Mouse (Mus musculus) yolk sac, embryonic 10.5 days (tissue): Measurements from ENCODE around the gene Cdk10.
"Not testable (repeated sequence)": the region's sequence is repeated elsewhere in the genome, so short reads cannot be mapped to it uniquely, and the experiment has no call there.

Source experiments
- DNase-seq: peaks from one replicate; pipeline ENCODE4 v3.0.0-alpha.2; 2017; ENCODE audit warnings: low spot score

Gene Cdk10

GRCm38 (mm10) chr8:123224278-123225266 is at the start of gene Cdk10:
Gene Cdk10 (plus strand): TSS chr8:123224842.
- peak; percentile 90 for DNase-seq

- peak; percentile 60 for DNase-seq
These were observed 43.3 kb upstream of the Cdk10 start for GRCm38 (mm10) chr8:123181391-123181790.

- peak; percentile 67 for DNase-seq
These were observed 38.9 kb upstream of the Cdk10 start, which contains the start of gene Dpep1 for GRCm38 (mm10) chr8:123185566-123186409. Gene Dpep1 (plus strand): TSS chr8:123186242.

DNA sequence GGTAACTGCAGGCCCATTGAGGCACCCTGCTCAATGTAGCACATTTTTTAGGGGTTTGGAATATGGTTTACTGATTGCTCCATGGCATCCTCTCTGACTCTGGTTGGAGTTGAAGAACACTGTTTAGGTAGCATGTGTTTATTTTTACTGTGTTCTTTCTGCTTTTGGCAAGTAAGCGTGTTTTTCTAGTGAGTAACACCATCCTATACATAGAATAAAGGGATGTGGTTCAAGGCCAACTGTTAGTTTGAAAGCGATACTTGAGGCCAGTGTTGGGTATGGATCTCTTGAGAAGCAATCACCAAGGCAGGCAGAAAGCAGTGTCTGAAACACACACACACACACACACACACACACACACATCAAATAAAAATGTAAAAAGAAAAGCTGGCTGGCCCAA is 36.6 kb upstream of the Cdk10 start:
- DNase-seq: no peak

GRCm38 (mm10) chr8:123188841-123189240 is 35.8 kb upstream of the Cdk10 start:
- no peak for DNase-seq

DNA sequence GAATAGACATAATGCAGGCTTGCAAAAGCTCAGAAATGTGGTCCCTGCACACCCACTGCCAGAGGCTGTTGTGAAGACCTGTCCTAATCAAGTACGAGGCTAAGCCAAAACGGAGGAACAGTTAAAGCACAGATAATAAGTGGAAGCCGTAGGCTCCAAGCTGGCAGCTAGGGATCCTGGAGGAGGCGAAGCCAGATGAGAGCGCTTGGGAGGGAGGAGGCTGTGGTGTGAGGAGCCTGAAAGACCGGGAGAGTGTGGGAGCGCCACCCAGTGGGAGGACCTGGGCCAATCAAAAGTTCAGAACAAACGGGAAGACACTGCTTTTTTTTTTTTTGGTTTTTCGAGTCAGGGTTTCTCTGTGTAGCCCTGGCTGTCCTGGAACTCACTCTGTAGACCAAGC is 34.0 kb upstream of the Cdk10 start:
- DNase-seq: peak; percentile 64

DNA sequence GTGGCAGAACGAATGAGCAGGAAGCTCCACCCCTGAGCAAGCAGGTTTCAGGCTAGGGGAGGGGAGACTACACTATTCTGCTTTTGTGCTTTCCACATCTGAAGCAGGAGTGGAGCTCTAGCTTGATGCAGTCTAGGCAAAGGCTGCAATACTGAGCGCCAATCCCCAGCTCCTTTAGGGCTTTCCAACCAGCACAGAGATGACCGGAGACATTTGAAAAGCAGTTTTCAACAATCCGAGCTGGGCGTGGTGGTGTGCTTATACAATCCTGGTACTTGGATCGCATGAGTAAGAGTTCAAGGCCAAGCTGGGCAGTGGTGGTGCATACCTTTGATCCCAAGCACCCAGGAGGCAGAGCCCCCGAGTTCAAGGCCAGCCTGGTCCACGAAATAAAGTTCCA is 32.7 kb upstream of the Cdk10 start:
- no peak for DNase-seq

DNA sequence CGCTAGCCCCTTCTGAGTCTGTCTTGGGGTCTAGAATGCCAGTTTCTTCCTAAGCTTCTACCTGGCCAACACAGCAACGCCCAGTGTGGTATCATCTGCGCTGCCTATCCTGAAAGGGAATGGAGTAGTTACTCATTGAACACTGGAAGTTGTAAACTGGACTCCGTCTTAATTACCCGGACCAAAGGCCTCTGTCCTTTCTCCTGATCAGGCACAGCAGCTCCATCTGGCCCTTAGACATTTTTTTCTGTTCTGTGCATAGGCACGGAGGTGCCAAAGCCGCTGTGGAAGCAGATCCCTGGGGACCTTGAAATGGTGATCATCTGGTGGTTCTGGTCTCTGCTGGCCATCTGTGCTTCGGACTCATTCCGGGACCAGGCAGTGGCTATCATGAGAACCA is 30.9 kb upstream of the Cdk10 start:
- DNase-seq: no peak

DNA sequence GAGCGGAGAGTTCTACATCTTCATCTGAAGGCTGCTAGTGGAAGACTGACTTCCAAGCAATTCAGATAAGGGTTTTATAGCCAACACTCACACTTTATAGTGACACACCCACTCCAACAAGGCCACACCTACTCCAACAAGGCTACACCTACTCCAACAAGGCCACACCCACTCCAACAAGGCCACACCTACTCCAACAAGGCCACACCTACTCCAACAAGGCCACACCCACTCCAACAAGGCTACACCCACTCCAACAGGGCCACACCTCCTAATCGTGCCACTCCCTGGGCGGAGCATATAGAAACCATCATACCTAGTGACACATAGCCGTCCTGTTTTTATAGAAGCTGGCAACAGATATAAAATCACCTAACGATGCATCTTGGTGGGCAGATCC is 27.6 kb upstream of the Cdk10 start:
- DNase-seq: not testable (repeated sequence)

GRCm38 (mm10) chr8:123199864-123200263 is 24.8 kb upstream of the Cdk10 start:
- no peak for DNase-seq

- peak; percentile 55 for DNase-seq
These were observed 22.4 kb upstream of the Cdk10 start for GRCm38 (mm10) chr8:123202288-123202687.

- no peak for DNase-seq
These were observed 21.1 kb upstream of the Cdk10 start for GRCm38 (mm10) chr8:123203571-123203970.

- no peak for DNase-seq
These were observed 12.8 kb upstream of the Cdk10 start for GRCm38 (mm10) chr8:123211876-123212275.

DNA sequence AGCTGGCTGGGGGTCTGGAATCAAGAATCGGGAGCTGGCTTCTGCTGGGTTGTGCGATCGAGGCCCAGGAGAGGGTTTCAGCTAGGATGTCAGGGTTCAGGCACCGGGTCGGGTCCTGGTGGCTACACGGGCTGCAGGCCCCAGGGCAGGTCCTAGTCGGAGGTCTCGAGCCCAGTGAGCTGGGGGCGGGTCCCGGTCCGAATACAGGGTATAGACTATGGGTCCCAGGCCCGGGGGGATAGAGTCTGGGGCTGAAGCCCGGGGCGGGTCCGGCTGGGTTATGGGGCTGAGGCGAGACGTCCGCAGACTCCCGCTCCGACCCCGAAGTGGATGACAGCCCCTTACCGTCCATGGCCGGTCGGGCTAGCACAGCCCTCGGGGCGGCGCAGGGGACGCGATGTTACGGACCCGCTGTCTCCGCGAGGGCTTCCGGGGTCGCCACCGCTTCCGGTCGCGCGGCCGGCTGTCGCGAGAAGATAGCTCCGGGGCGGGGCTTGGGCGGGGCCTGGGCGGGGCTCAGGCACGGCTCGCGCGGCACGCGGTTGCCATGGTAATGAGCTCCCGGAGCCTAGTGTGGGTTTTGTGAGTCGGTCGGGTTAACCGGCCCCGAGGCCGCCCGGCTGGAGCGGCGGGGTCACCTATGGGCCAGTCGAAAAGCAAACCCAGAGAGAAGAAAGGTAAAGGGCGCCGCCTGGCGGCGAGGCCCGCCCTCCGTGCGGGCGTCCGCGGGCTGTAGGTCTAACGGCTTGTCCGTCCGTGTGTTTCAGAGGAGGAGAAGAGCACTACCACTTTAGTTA is 12.1 kb upstream of the Cdk10 start, which contains the start of the genes Chmp1a and Spata33:
Chmp1a (minus strand) TSS at position 443 of the 797 bp plus-strand sequence.
Spata33 (plus strand) TSS at position 512 of the 797 bp plus-strand sequence.
- peak; percentile 96 for DNase-seq

DNA sequence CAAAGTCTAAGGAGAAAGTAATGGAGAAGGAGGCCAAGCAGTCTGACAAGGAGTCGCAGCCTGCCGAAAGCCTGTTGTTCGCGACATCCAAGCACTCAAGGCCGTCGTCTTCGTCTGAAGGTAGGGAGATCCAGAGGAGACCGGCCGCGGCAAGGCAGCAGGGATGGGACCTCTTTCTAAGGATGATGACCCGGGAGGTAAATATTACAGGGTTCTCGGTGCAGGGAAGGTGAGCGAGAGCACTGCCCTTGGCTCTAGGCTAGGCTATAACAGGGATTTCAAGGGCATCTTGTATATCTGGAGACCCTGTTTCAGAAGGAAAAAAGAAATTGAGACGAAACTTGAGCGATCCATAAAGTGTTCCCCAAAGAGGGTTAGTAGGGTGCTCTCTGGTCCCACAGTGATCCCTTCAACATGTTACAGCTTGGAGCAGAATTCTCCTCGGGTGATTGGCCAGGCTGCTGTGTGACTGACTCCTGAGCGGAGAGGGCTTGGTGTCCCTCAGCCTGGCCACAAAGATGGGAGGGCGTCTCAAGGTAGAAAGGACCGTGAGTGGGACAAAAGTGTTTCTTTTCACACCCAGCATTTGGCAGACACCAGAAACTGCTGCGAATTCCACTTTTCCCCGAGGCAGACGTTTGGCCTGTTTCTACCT is 11.4 kb upstream of the Cdk10 start:
- DNase-seq: no peak

- DNase-seq: no peak
These were observed 9.2 kb upstream of the Cdk10 start for GRCm38 (mm10) chr8:123215430-123215829.

GRCm38 (mm10) chr8:123220917-123221316 is 3.7 kb upstream of the Cdk10 start:
- no peak for DNase-seq

DNA sequence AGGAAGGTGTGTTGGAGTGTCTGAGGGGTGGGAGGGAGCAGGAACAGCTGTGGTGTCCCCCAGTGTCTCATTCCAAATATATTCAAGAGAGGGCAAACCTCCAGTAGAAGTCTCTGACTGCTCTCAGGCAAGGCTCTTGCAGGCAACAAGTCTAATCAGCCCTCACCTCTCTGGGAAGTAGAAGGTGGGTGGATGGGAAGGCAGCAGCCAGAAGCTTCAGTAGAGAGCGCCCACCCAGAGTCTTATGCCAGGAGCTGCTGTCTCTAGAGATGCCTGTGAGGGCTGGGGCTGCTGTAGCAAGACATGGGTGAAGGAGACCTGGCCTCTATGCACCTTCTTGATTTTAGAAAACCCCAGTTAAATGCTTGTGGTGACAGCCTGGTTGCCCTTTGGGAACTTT is 3.8 kb downstream of the Cdk10 start:
- no peak for DNase-seq

- not testable (repeated sequence) for DNase-seq
These were observed 5.7 kb downstream of the Cdk10 start for GRCm38 (mm10) chr8:123230326-123230725.

GRCm38 (mm10) chr8:123231742-123232141 is 7.1 kb downstream of the Cdk10 start:
- no peak for DNase-seq

DNA sequence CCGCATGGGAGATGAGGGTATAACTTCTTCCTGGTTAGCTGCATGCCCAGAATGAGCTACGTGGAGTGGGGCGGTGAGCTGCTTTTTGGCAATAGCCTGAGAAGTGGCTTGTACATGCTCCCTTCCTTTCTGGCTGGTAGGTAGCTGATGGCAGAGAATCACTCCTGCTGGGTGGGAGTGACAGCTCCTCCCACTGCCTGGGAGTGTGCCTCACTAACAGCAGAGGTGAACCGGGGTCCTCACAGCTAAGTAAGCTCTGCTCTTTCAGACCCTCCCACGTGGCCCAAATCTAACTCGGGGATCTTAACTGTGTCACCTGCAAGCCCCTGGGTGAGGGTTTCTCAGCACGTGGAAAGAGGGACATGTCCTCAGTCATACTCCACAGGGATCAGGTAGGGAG is 7.9 kb downstream of the Cdk10 start:
- no peak for DNase-seq
